Comparison of ENCODE assay signal across 9 mouse cellular contexts in genomic region chr3:79977656-79978450, GRCm38 (mm10).
DNase-seq lines count a peak whose midpoint lies in the region; ATAC-seq lines count a peak whose summit lies in the region.
"Had no signal": no experiment of that assay in that cellular context is flagged by ENCODE, and none has a peak within 500 bp of the region (broad histone marks: within the 10 kb centered on the region; RNA-seq: fewer than 3 reads in every experiment).

No protein-coding gene starts in this region.

- peak; percentile 53; the same call in 1 of the 2 replicates for ATAC-seq in hindbrain, embryonic 11.5 days (ENCODE audit: low FRiP score)
- no peak for ATAC-seq in hindbrain, embryonic 16.5 days
- peak; percentile 66 for ATAC-seq in heart, embryonic 16.5 days (replicated peaks; ENCODE audit: extremely low read depth, insufficient read depth, low FRiP score)
- ATAC-seq in forebrain, embryonic 16.5 days, result no peak
- ATAC-seq: midbrain, embryonic 15.5 days had no signal

- no peak for DNase-seq in hindbrain, embryonic 11.5 days (ENCODE audit: low spot score)
- peak; percentile 60 for DNase-seq in brain, adult 2 months (ENCODE audit: low read depth, low spot score)
- peak; percentile 41 for DNase-seq in lung, postnatal 14 days
- no peak for DNase-seq in ovary, postnatal 10 days (ENCODE audit: low spot score)
- DNase-seq in ovary, postnatal 14 days (ENCODE audit: low spot score), result no peak

- no peak overlapping the region for H3K9ac ChIP-seq in hindbrain, embryonic 11.5 days (ENCODE audit: low read depth, low read length)
- no peak overlapping the region for H3K9ac ChIP-seq in hindbrain, embryonic 16.5 days (ENCODE audit: low read depth, low read length)
- H3K9ac ChIP-seq in heart, embryonic 16.5 days (ENCODE audit: low read length), result no peak overlapping the region
- H3K9ac ChIP-seq in forebrain, embryonic 16.5 days (replicated peaks; ENCODE audit: low read depth, low read length), result no peak overlapping the region
- H3K9ac ChIP-seq: midbrain, embryonic 15.5 days had no signal

- no peak overlapping the region for H3K27ac ChIP-seq in hindbrain, embryonic 11.5 days (ENCODE audit: low read depth, low read length)
- H3K27ac ChIP-seq in hindbrain, embryonic 16.5 days (ENCODE audit: low read depth, low read length), result no peak overlapping the region
- H3K27ac ChIP-seq in heart, embryonic 16.5 days (ENCODE audit: low read length), result peak overlapping the region; percentile 85
- H3K27ac ChIP-seq in forebrain, embryonic 16.5 days (ENCODE audit: low read length), result no peak overlapping the region
- H3K27ac ChIP-seq: midbrain, embryonic 15.5 days had no signal

- 67% methylated on average over 11 of the region's 11 CpGs for WGBS in hindbrain, embryonic 11.5 days
- 80% methylated on average over 11 of the region's 11 CpGs for WGBS in hindbrain, embryonic 16.5 days
- 41% methylated on average over 11 of the region's 11 CpGs for WGBS in heart, embryonic 16.5 days
- WGBS in forebrain, embryonic 16.5 days, result 83% methylated on average over 11 of the region's 11 CpGs

- no peaks in the 10 kb centered on the region for H3K9me3 ChIP-seq in hindbrain, embryonic 11.5 days (ENCODE audit: control insufficient read depth, low read length)
- no peaks in the 10 kb centered on the region for H3K9me3 ChIP-seq in hindbrain, embryonic 16.5 days (ENCODE audit: control insufficient read depth, low read length)
- no peaks in the 10 kb centered on the region for H3K9me3 ChIP-seq in heart, embryonic 16.5 days (replicated peaks; ENCODE audit: control insufficient read depth, low read length)
- H3K9me3 ChIP-seq in forebrain, embryonic 16.5 days (ENCODE audit: control insufficient read depth, low read length), result no peaks in the 10 kb centered on the region
- H3K9me3 ChIP-seq: midbrain, embryonic 15.5 days had no signal

- no peaks in the 10 kb centered on the region for H3K36me3 ChIP-seq in hindbrain, embryonic 11.5 days (ENCODE audit: control insufficient read depth, insufficient read depth, low read length)
- H3K36me3 ChIP-seq in hindbrain, embryonic 16.5 days (ENCODE audit: control insufficient read depth, insufficient read depth, low read length), result no peaks in the 10 kb centered on the region
- no peaks in the 10 kb centered on the region for H3K36me3 ChIP-seq in heart, embryonic 16.5 days (ENCODE audit: control insufficient read depth, insufficient read depth)
- H3K36me3 ChIP-seq in forebrain, embryonic 16.5 days (ENCODE audit: control insufficient read depth, insufficient read depth), result no peaks in the 10 kb centered on the region
- H3K36me3 ChIP-seq: midbrain, embryonic 15.5 days had no signal

- no peak overlapping the region for H3K4me3 ChIP-seq in hindbrain, embryonic 11.5 days (ENCODE audit: low read depth, low read length)
- no peak overlapping the region for H3K4me3 ChIP-seq in hindbrain, embryonic 16.5 days (ENCODE audit: low read length)
- no peak overlapping the region for H3K4me3 ChIP-seq in heart, embryonic 16.5 days (ENCODE audit: low read length)
- no peak overlapping the region for H3K4me3 ChIP-seq in forebrain, embryonic 16.5 days (replicated peaks; ENCODE audit: low read length)
- H3K4me3 ChIP-seq: midbrain, embryonic 15.5 days had no signal

- no peaks in the 10 kb centered on the region for H3K27me3 ChIP-seq in hindbrain, embryonic 11.5 days (ENCODE audit: control insufficient read depth, insufficient read depth, low read length)
- no peaks in the 10 kb centered on the region for H3K27me3 ChIP-seq in hindbrain, embryonic 16.5 days (replicated peaks; ENCODE audit: control insufficient read depth, insufficient read depth, low read length)
- no peaks in the 10 kb centered on the region for H3K27me3 ChIP-seq in heart, embryonic 16.5 days (ENCODE audit: control insufficient read depth, insufficient read depth, low read length)
- H3K27me3 ChIP-seq in forebrain, embryonic 16.5 days (replicated peaks; ENCODE audit: control insufficient read depth, insufficient read depth, low read length), result no peaks in the 10 kb centered on the region
- H3K27me3 ChIP-seq: midbrain, embryonic 15.5 days had no signal

- H3K4me1 ChIP-seq in hindbrain, embryonic 11.5 days (replicated peaks; ENCODE audit: control insufficient read depth, insufficient read depth, low read length), result no peaks in the 10 kb centered on the region
- H3K4me1 ChIP-seq in hindbrain, embryonic 16.5 days (ENCODE audit: control insufficient read depth, insufficient read depth, low read depth, low read length), result no peaks in the 10 kb centered on the region
- H3K4me1 ChIP-seq in heart, embryonic 16.5 days (ENCODE audit: control insufficient read depth, insufficient read depth, low read length), result peaks cover 29% of the 10 kb centered on the region
- H3K4me1 ChIP-seq in forebrain, embryonic 16.5 days (replicated peaks; ENCODE audit: control insufficient read depth, insufficient read depth, low read length), result no peaks in the 10 kb centered on the region
- H3K4me1 ChIP-seq: midbrain, embryonic 15.5 days had no signal

- no peak overlapping the region for H3K4me2 ChIP-seq in hindbrain, embryonic 11.5 days (replicated peaks; ENCODE audit: low read depth, low read length)
- H3K4me2 ChIP-seq in hindbrain, embryonic 16.5 days (ENCODE audit: low read length), result no peak overlapping the region
- H3K4me2 ChIP-seq in heart, embryonic 16.5 days (ENCODE audit: low read depth, low read length), result no peak overlapping the region
- H3K4me2 ChIP-seq in forebrain, embryonic 16.5 days (ENCODE audit: low read length), result no peak overlapping the region
- H3K4me2 ChIP-seq: midbrain, embryonic 15.5 days had no signal

Comparison
In these comparisons a context has a peak if more than half of its experiments do, and no peak if none do; other contexts are left out.
1. ATAC-seq: peak in hindbrain, embryonic 11.5 days (single experiment) and heart, embryonic 16.5 days (single experiment); none in hindbrain, embryonic 16.5 days (single experiment) and forebrain, embryonic 16.5 days (single experiment).
2. DNase-seq: peak in brain, adult 2 months (single experiment) and lung, postnatal 14 days (single experiment); none in hindbrain, embryonic 11.5 days (single experiment), ovary, postnatal 10 days (single experiment) and ovary, postnatal 14 days (single experiment).